Mouse (Mus musculus): ENCODE measurements around the gene Dhrs4.

GRCm38 (mm10) chr14:55496761-55497448 lies 18.3 kb downstream of the Dhrs4 start:
- TF ChIP-seq CTCF (IDR thresholded peaks at IDR 0.05; ENCODE audit: extremely low read depth, insufficient read length, insufficient replicate concordance, low read depth, low read length) (no peak), POLR2A (IDR thresholded peaks at IDR 0.05; ENCODE audit: low read depth, low read length) (no peak)
